16 mouse cellular contexts compared by ENCODE assay signal in the genomic region with DNA sequence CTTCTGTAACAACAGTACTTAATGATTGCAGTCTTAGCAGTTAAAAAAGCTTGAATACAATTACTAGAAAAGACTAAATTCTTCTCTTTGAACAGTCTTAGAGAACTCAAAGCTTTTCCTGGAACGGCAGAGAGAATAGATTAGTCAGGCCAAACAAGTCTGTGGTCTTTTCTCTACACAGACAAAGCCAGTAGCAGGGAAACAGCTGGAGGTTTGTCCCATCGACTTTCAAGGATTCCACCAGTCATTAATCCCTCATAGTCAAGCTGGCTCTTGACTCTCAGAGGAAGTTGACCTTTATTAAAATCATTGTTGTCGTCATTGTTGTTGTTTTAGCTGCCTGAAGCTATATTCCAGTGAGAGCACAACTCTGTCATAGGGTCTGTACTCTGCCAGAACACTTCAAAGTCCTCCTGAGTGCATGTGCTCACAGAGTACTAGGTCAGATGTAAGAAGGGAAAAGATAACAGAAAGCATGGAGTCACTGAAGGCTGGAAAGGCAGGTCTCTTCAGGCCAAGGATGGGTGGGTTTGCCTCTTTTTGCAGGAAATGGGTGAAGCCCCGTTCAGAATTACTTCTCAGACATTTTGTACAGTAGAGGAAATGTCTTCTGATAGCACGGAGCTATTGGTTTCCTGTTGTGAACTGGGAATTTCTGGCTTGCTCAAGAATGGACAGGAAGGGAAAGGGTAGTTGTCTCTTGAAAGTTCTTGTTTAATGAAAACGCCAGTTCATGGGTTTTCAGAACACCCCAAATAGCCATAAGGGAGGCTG. TPM values are rescaled to one million over a fixed set of nuclear protein-coding genes. Genes with fewer than 3 reads are reported as not detected.
A peak's percentile ranks its signal among the peaks of the same experiment; 100 is the strongest.
DNase-seq lines count a peak whose midpoint lies in the region; ATAC-seq and TF ChIP-seq lines count a peak whose summit lies in the region.
"Had no signal": no experiment of that assay in that cellular context is flagged by ENCODE, and none has a peak within 500 bp of the region (broad histone marks: within the 10 kb centered on the region; RNA-seq: fewer than 3 reads in every experiment).

No protein-coding gene starts in this region.

- WGBS in liver, adult 2 months = 65% methylated on average over 6 of the region's 6 CpGs
- WGBS in stomach, embryonic 14.5 days = 56% methylated on average over 6 of the region's 6 CpGs
- 45% methylated on average over 6 of the region's 6 CpGs for WGBS in stomach, postnatal 0 days
- 59% methylated on average over 6 of the region's 6 CpGs for WGBS in cerebellum, adult 2 months

- H3K4me2 ChIP-seq in stomach, embryonic 14.5 days (replicated peaks; ENCODE audit: low read depth, low read length) = no peak overlapping the region
- no peak overlapping the region for H3K4me2 ChIP-seq in stomach, postnatal 0 days (replicated peaks; ENCODE audit: low read depth)
- H3K4me2 ChIP-seq: liver, embryonic 15.5 days; neural tube, embryonic 15.5 days had no signal

- H3K36me3 ChIP-seq in liver, adult 2 months (ENCODE audit: control insufficient read depth, insufficient read depth, low read length) = no peaks in the 10 kb centered on the region
- no peaks in the 10 kb centered on the region for H3K36me3 ChIP-seq in stomach, embryonic 14.5 days (ENCODE audit: control insufficient read depth, insufficient read depth, low read length)
- no peaks in the 10 kb centered on the region for H3K36me3 ChIP-seq in stomach, postnatal 0 days (ENCODE audit: control insufficient read depth, insufficient read depth, low read length)
- H3K36me3 ChIP-seq: liver, embryonic 15.5 days; neural tube, embryonic 15.5 days had no signal

- no peaks in the 10 kb centered on the region for H3K79me2 ChIP-seq in liver, adult 2 months (ENCODE audit: control insufficient read depth, insufficient read depth, low read length)

- no peaks in the 10 kb centered on the region for H3K9me3 ChIP-seq in stomach, embryonic 14.5 days (ENCODE audit: control insufficient read depth, low read depth, low read length)
- H3K9me3 ChIP-seq in stomach, postnatal 0 days (ENCODE audit: control insufficient read depth, low read length) = no peaks in the 10 kb centered on the region
- H3K9me3 ChIP-seq: liver, embryonic 15.5 days; neural tube, embryonic 15.5 days had no signal

- peak overlapping the region; percentile 74 for H3K27ac ChIP-seq in liver, adult 2 months (replicated peaks; ENCODE audit: insufficient read depth, low read depth, low read length)
- peak overlapping the region; percentile 22; the same call in 1 of the 2 replicates for H3K27ac ChIP-seq in stomach, embryonic 14.5 days (ENCODE audit: low read length)
- no peak overlapping the region; the same call in 1 of the 2 replicates for H3K27ac ChIP-seq in stomach, postnatal 0 days (replicated peaks)
- H3K27ac ChIP-seq in cerebellum, adult 2 months (ENCODE audit: insufficient read depth, low read length) = no peak overlapping the region
- H3K27ac ChIP-seq: liver, embryonic 15.5 days; neural tube, embryonic 15.5 days had no signal

- no peak for TF ChIP-seq EP300 in stomach, postnatal 0 days (optimal IDR thresholded peaks at IDR 0.05)

- peak; percentile 4 to 5 for DNase-seq in heart, adult 9 months (ENCODE audit: low spot score in 2 of 2)
- DNase-seq in heart, postnatal 36 days = no peak
- DNase-seq in liver, adult 2 months (ENCODE audit: extremely low read depth, low read depth, low spot score) = no peak
- no peak for DNase-seq in liver
- DNase-seq in stomach, postnatal 0 days (ENCODE audit: low spot score) = no peak
- DNase-seq in cerebellum, adult 2 months = no peak
- no peak for DNase-seq in urinary bladder, postnatal 14 days (ENCODE audit: low spot score)
- DNase-seq: cerebellum, adult 11 months; forebrain, postnatal 0 days; gastrocnemius, postnatal 25 days; right cerebral cortex, adult 18-20 months; thymus, adult 2 months had no signal

- H3K4me3 ChIP-seq in liver, adult 2 months (ENCODE audit: insufficient read depth, low read depth, low read length) = no peak overlapping the region
- H3K4me3 ChIP-seq in stomach, embryonic 14.5 days (ENCODE audit: low read depth, low read length) = no peak overlapping the region
- H3K4me3 ChIP-seq in stomach, postnatal 0 days (ENCODE audit: low read depth, low read length) = no peak overlapping the region
- no peak overlapping the region for H3K4me3 ChIP-seq in cerebellum, adult 2 months (replicated peaks; ENCODE audit: insufficient read depth, low read depth, low read length)
- H3K4me3 ChIP-seq: liver, embryonic 15.5 days; neural tube, embryonic 15.5 days had no signal

- H3K9ac ChIP-seq in liver, adult 2 months (ENCODE audit: low read depth, low read length) = no peak overlapping the region
- H3K9ac ChIP-seq in stomach, embryonic 14.5 days (replicated peaks; ENCODE audit: low read depth, low read length) = no peak overlapping the region
- H3K9ac ChIP-seq in stomach, postnatal 0 days (ENCODE audit: low read length) = no peak overlapping the region
- H3K9ac ChIP-seq: forebrain, postnatal 0 days; liver, embryonic 15.5 days; neural tube, embryonic 15.5 days had no signal

- peaks cover 17% of the 10 kb centered on the region for H3K4me1 ChIP-seq in liver, adult 2 months (ENCODE audit: control insufficient read depth, insufficient read depth, low read length)
- peaks cover 9% of the 10 kb centered on the region; the same call in 1 of the 2 replicates for H3K4me1 ChIP-seq in stomach, embryonic 14.5 days (ENCODE audit: control insufficient read depth, insufficient read depth, low read length)
- H3K4me1 ChIP-seq in stomach, postnatal 0 days (replicated peaks; ENCODE audit: control insufficient read depth, insufficient read depth) = peaks cover 5% of the 10 kb centered on the region; the same call in 1 of the 2 replicates
- no peaks in the 10 kb centered on the region for H3K4me1 ChIP-seq in cerebellum, adult 2 months (ENCODE audit: control insufficient read depth, insufficient read depth, low read length)
- H3K4me1 ChIP-seq: neural tube, embryonic 15.5 days had no signal

- H3K27me3 ChIP-seq in liver, adult 2 months (ENCODE audit: control insufficient read depth, insufficient read depth, low read length) = no peaks in the 10 kb centered on the region
- H3K27me3 ChIP-seq in stomach, embryonic 14.5 days (ENCODE audit: control insufficient read depth, insufficient read depth, low read length) = no peaks in the 10 kb centered on the region
- H3K27me3 ChIP-seq in stomach, postnatal 0 days (ENCODE audit: control insufficient read depth, insufficient read depth, low read length) = no peaks in the 10 kb centered on the region
- no peaks in the 10 kb centered on the region for H3K27me3 ChIP-seq in cerebellum, adult 2 months (ENCODE audit: control insufficient read depth, insufficient read depth, low read length)
- H3K27me3 ChIP-seq: liver, embryonic 15.5 days; neural tube, embryonic 15.5 days had no signal

- intact Hi-C loops in heart, postnatal 36 days (cut with DNase I) = loop anchor here (5.0 kb wide), 1 partner anchor 40 kb away; the partner anchor contains the start of genes Mesd and Tlnrd1

- TF ChIP-seq POLR2A in liver, adult 2 months (IDR thresholded peaks at IDR 0.05; ENCODE audit: extremely low read depth, insufficient read depth, low read length) = no peak
- no peak for TF ChIP-seq POLR2A in cerebellum, adult 2 months (IDR thresholded peaks at IDR 0.05; ENCODE audit: borderline replicate concordance, insufficient read depth, low read length)

- no peak for ATAC-seq in stomach, embryonic 14.5 days (ENCODE audit: insufficient number of reproducible peaks, insufficient read depth, low FRiP score, low read depth)
- no peak for ATAC-seq in stomach, postnatal 0 days (ENCODE audit: low FRiP score, low TSS enrichment)
- ATAC-seq: forebrain, postnatal 0 days; hindbrain, embryonic 16.5 days had no signal

- no peak for TF ChIP-seq CTCF in liver, adult 2 months (IDR thresholded peaks at IDR 0.05; ENCODE audit: low read depth, low read length)
- no peak for TF ChIP-seq CTCF in stomach, postnatal 0 days (IDR thresholded peaks at IDR 0.05; ENCODE audit: low read depth)
- TF ChIP-seq CTCF in cerebellum, adult 2 months (IDR thresholded peaks at IDR 0.05; ENCODE audit: borderline replicate concordance, insufficient read depth, low read depth, low read length) = no peak

RNA-seq across cellular contexts. Expression of gene Tlnrd1, which starts 41.4 kb away (rescaled TPM):
- total RNA-seq in heart, postnatal 36 days (2021) = 1 to 10 TPM; 8.5 to 8.8 TPM
- total RNA-seq in liver, adult 2 months (2014; rRNA removed) = 1.8 and 2.6 TPM in 2 replicates
- 2.9 and 4.6 TPM in 2 replicates for polyA plus RNA-seq in liver, adult 2 months (2012; rRNA removed)
- 9.7 and 11.5 TPM in 2 replicates for polyA plus RNA-seq in stomach, embryonic 14.5 days (2014; fragmentation: Nextera tagmentation; extraction: Ambion mirVana)
- 8.5 and 10.8 TPM in 2 replicates for polyA plus RNA-seq in stomach, postnatal 0 days (2015; fragmentation: Nextera tagmentation; extraction: Ambion mirVana)
- 23.4 and 25.2 TPM in 2 replicates for polyA plus RNA-seq in cerebellum, adult 2 months (2012; rRNA removed)

RNA-seq across cellular contexts. Expression of gene Mesd, which starts 41.6 kb away (rescaled TPM):
- total RNA-seq in heart, postnatal 36 days (2021) = 10 to 100 TPM; 47.6 to 50.3 TPM
- 10.8 and 13.6 TPM in 2 replicates for total RNA-seq in liver, adult 2 months (2014; rRNA removed)
- polyA plus RNA-seq in liver, adult 2 months (2012; rRNA removed) = 6.7 and 8.2 TPM in 2 replicates
- polyA plus RNA-seq in stomach, embryonic 14.5 days (2014; fragmentation: Nextera tagmentation; extraction: Ambion mirVana) = 93.7 and 94.3 TPM in 2 replicates
- polyA plus RNA-seq in stomach, postnatal 0 days (2015; fragmentation: Nextera tagmentation; extraction: Ambion mirVana) = 54.7 and 62.9 TPM in 2 replicates
- 34.6 and 35.1 TPM in 2 replicates for polyA plus RNA-seq in cerebellum, adult 2 months (2012; rRNA removed)

RNA-seq across cellular contexts. Expression of gene Cfap161, which starts 48.0 kb away (rescaled TPM):
- total RNA-seq in heart, postnatal 36 days (2021) = not detected
- total RNA-seq in liver, adult 2 months (2014; rRNA removed) = not detected in 2 replicates
- not detected in 2 replicates for polyA plus RNA-seq in liver, adult 2 months (2012; rRNA removed)
- 0.25 and 0.31 TPM in 2 replicates for polyA plus RNA-seq in stomach, embryonic 14.5 days (2014; fragmentation: Nextera tagmentation; extraction: Ambion mirVana)
- 0.05 and 0.13 TPM in 2 replicates for polyA plus RNA-seq in stomach, postnatal 0 days (2015; fragmentation: Nextera tagmentation; extraction: Ambion mirVana)
- polyA plus RNA-seq in cerebellum, adult 2 months (2012; rRNA removed) = 1.7 and 2.4 TPM in 2 replicates
- total RNA-seq: gastrocnemius, postnatal 25 days had no signal
- polyA plus RNA-seq: liver, embryonic 15.5 days had no signal

Comparison
In these comparisons a context has a peak if more than half of its experiments do, and no peak if none do; other contexts are left out.
1. DNase-seq: peak in heart, adult 9 months (2 of 2); none in heart, postnatal 36 days (0 of 2), liver, adult 2 months (single experiment), liver (single experiment), stomach, postnatal 0 days (single experiment), cerebellum, adult 2 months (0 of 2) and urinary bladder, postnatal 14 days (single experiment).
2. H3K27ac ChIP-seq: peak in liver, adult 2 months (single experiment) and stomach, embryonic 14.5 days (single experiment); none in stomach, postnatal 0 days (single experiment) and cerebellum, adult 2 months (single experiment).